Mouse (Mus musculus): ENCODE measurements at regions not wholly inside any gene's neighbourhood (a gene's known extent, or its start where the extent isn't known, plus 50 kb on each side); places are given as distances from the start of the nearest gene placed in this dataset.

GRCm38 (mm10) chr8:31314692-31315358 lies 2113.7 kb upstream of the 5930422O12Rik start:
- H3K27ac ChIP-seq (ENCODE audit: insufficient read depth, low read length) = no peak overlapping the region
- H3K27me3 ChIP-seq (ENCODE audit: control insufficient read depth, insufficient read depth, low read length) = no peaks in the 10 kb centered on the region
- no peak for DNase-seq
- TF ChIP-seq POLR2A (IDR thresholded peaks at IDR 0.05; ENCODE audit: borderline replicate concordance, insufficient read depth, low read length) (no peak), CTCF (IDR thresholded peaks at IDR 0.05; ENCODE audit: borderline replicate concordance, insufficient read depth, low read depth, low read length) (no peak)
- WGBS = 46% methylated on average over 5 of the region's 5 CpGs
- H3K4me1 ChIP-seq (ENCODE audit: control insufficient read depth, insufficient read depth, low read length) = no peaks in the 10 kb centered on the region
- H3K4me3 ChIP-seq (replicated peaks; ENCODE audit: insufficient read depth, low read depth, low read length) = no peak overlapping the region

- no peak overlapping the region for H3K4me3 ChIP-seq (replicated peaks; ENCODE audit: insufficient read depth, low read depth, low read length)
- no peak for DNase-seq
- WGBS = 11% methylated on average over 8 of the region's 8 CpGs
- TF ChIP-seq POLR2A (IDR thresholded peaks at IDR 0.05; ENCODE audit: borderline replicate concordance, insufficient read depth, low read length) (no peak), CTCF (IDR thresholded peaks at IDR 0.05; ENCODE audit: borderline replicate concordance, insufficient read depth, low read depth, low read length) (no peak)
- no peaks in the 10 kb centered on the region for H3K4me1 ChIP-seq (ENCODE audit: control insufficient read depth, insufficient read depth, low read length)
- no peak overlapping the region for H3K27ac ChIP-seq (ENCODE audit: insufficient read depth, low read length)
- no peaks in the 10 kb centered on the region for H3K27me3 ChIP-seq (ENCODE audit: control insufficient read depth, insufficient read depth, low read length)
Observed at GRCm38 (mm10) chr8:31315359-31315705, 2113.2 kb upstream of the 5930422O12Rik start.

- DNase-seq = no peak
- H3K27ac ChIP-seq (ENCODE audit: insufficient read depth, low read length) = no peak overlapping the region
- no peak overlapping the region for H3K4me3 ChIP-seq (replicated peaks; ENCODE audit: insufficient read depth, low read depth, low read length)
- no peaks in the 10 kb centered on the region for H3K4me1 ChIP-seq (ENCODE audit: control insufficient read depth, insufficient read depth, low read length)
- WGBS = 87% methylated on average over 7 of the region's 7 CpGs
- no peaks in the 10 kb centered on the region for H3K27me3 ChIP-seq (ENCODE audit: control insufficient read depth, insufficient read depth, low read length)
- no peak for TF ChIP-seq POLR2A (IDR thresholded peaks at IDR 0.05; ENCODE audit: borderline replicate concordance, insufficient read depth, low read length)
- no peak for TF ChIP-seq CTCF (IDR thresholded peaks at IDR 0.05; ENCODE audit: borderline replicate concordance, insufficient read depth, low read depth, low read length)
Observed at GRCm38 (mm10) chr8:31333545-31334297, 2094.8 kb upstream of the 5930422O12Rik start.

- Histone ChIP-seq H3K4me3 (replicated peaks; ENCODE audit: insufficient read depth, low read depth, low read length) (no peak overlapping the region), H3K27ac (ENCODE audit: insufficient read depth, low read length) (no peak overlapping the region), H3K4me1 (ENCODE audit: control insufficient read depth, insufficient read depth, low read length) (no peaks in the 10 kb centered on the region), H3K27me3 (ENCODE audit: control insufficient read depth, insufficient read depth, low read length) (no peaks in the 10 kb centered on the region)
- no peak for TF ChIP-seq CTCF (IDR thresholded peaks at IDR 0.05; ENCODE audit: borderline replicate concordance, insufficient read depth, low read depth, low read length)
- no peak for TF ChIP-seq POLR2A (IDR thresholded peaks at IDR 0.05; ENCODE audit: borderline replicate concordance, insufficient read depth, low read length)
- DNase-seq = no peak
- WGBS = 85% methylated on average over 4 of the region's 4 CpGs
Observed at GRCm38 (mm10) chr8:31348504-31348903, 2080.0 kb upstream of the 5930422O12Rik start.

GRCm38 (mm10) chr8:31369636-31370035 lies 2058.9 kb upstream of the 5930422O12Rik start:
- Histone ChIP-seq H3K4me3 (replicated peaks; ENCODE audit: insufficient read depth, low read depth, low read length) (no peak overlapping the region), H3K4me1 (ENCODE audit: control insufficient read depth, insufficient read depth, low read length) (no peaks in the 10 kb centered on the region), H3K27me3 (ENCODE audit: control insufficient read depth, insufficient read depth, low read length) (no peaks in the 10 kb centered on the region), H3K27ac (ENCODE audit: insufficient read depth, low read length) (no peak overlapping the region)
- 35% methylated on average over 5 of the region's 5 CpGs for WGBS
- no peak for DNase-seq
- TF ChIP-seq CTCF (IDR thresholded peaks at IDR 0.05; ENCODE audit: borderline replicate concordance, insufficient read depth, low read depth, low read length) = no peak
- no peak for TF ChIP-seq POLR2A (IDR thresholded peaks at IDR 0.05; ENCODE audit: borderline replicate concordance, insufficient read depth, low read length)

GRCm38 (mm10) chr8:31370137-31371010 lies 2058.1 kb upstream of the 5930422O12Rik start:
- TF ChIP-seq CTCF (IDR thresholded peaks at IDR 0.05; ENCODE audit: borderline replicate concordance, insufficient read depth, low read depth, low read length) (no peak), POLR2A (IDR thresholded peaks at IDR 0.05; ENCODE audit: borderline replicate concordance, insufficient read depth, low read length) (no peak)
- DNase-seq = no peak
- no peaks in the 10 kb centered on the region for H3K4me1 ChIP-seq (ENCODE audit: control insufficient read depth, insufficient read depth, low read length)
- 49% methylated on average over 3 of the region's 3 CpGs for WGBS
- no peaks in the 10 kb centered on the region for H3K27me3 ChIP-seq (ENCODE audit: control insufficient read depth, insufficient read depth, low read length)
- no peak overlapping the region for H3K27ac ChIP-seq (ENCODE audit: insufficient read depth, low read length)
- H3K4me3 ChIP-seq (replicated peaks; ENCODE audit: insufficient read depth, low read depth, low read length) = no peak overlapping the region

- WGBS = 23% methylated on average over 5 of the region's 5 CpGs
- no peak for TF ChIP-seq POLR2A (IDR thresholded peaks at IDR 0.05; ENCODE audit: borderline replicate concordance, insufficient read depth, low read length)
- TF ChIP-seq CTCF (IDR thresholded peaks at IDR 0.05; ENCODE audit: borderline replicate concordance, insufficient read depth, low read depth, low read length) = no peak
- Histone ChIP-seq H3K27me3 (ENCODE audit: control insufficient read depth, insufficient read depth, low read length) (no peaks in the 10 kb centered on the region), H3K4me1 (ENCODE audit: control insufficient read depth, insufficient read depth, low read length) (no peaks in the 10 kb centered on the region), H3K27ac (ENCODE audit: insufficient read depth, low read length) (no peak overlapping the region), H3K4me3 (replicated peaks; ENCODE audit: insufficient read depth, low read depth, low read length) (no peak overlapping the region)
- DNase-seq = no peak
Observed at GRCm38 (mm10) chr8:31371656-31372055, 2056.9 kb upstream of the 5930422O12Rik start.

Measured in cerebellum, adult 2 months (tissue).